Mouse (Mus musculus) layer of hippocampus, postnatal 25 days (tissue): ENCODE data around the gene Rasgef1b. TPM values are rescaled to one million over a fixed set of nuclear protein-coding genes. Genes with fewer than 3 reads are reported as not detected.

Source experiments
- DNase-seq, 2 experiments: peaks; one replicate each; pipeline ENCODE4 v3.0.0; 2022; ENCODE audit warnings: mixed read lengths in 2 of 2, low spot score in 1 of 2; ENCODE audit errors: extremely low spot score in 1 of 2
- total RNA-seq, 2 experiments: library from RNA; stranded (reverse); gene quantifications; 2 replicates each; pipeline ENCODE4 v1.2.3; 2021

Gene Rasgef1b
- total RNA-seq, 2 experiments from 2014 or later: 15.9 to 17.6 TPM

GRCm38 (mm10) chr5:99613321-99614118 is 115.3 kb downstream of the Rasgef1b start:
- no peak for DNase-seq

GRCm38 (mm10) chr5:99607602-99608001 is 121.3 kb downstream of the Rasgef1b start:
- DNase-seq: no peak

- DNase-seq: no peak
These were observed 122.6 kb downstream of the Rasgef1b start for GRCm38 (mm10) chr5:99606164-99606858.

- DNase-seq: no peak
These were observed 126.4 kb downstream of the Rasgef1b start for GRCm38 (mm10) chr5:99602244-99603023.

DNA sequence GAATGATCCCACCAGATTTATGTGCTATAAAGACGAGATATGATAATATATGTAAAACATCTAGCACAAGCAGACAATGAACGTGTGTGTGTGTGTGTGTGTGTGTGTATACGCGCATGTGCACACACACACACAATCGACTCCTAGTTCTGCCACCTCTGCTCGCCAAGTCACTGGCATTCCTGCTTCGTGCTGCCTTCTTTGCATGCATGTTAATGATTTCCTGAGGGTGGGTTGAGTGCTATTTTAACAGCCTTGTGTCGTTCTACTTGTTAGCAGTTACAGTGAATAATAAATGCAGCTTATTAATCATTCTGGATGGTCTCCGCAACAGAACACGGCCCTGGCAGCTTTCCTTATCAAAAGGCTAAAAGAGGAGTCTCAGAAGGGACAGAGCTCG is 129.5 kb downstream of the Rasgef1b start:
- DNase-seq: no peak

GRCm38 (mm10) chr5:99598470-99599110 is 130.3 kb downstream of the Rasgef1b start:
- no peak for DNase-seq

DNA sequence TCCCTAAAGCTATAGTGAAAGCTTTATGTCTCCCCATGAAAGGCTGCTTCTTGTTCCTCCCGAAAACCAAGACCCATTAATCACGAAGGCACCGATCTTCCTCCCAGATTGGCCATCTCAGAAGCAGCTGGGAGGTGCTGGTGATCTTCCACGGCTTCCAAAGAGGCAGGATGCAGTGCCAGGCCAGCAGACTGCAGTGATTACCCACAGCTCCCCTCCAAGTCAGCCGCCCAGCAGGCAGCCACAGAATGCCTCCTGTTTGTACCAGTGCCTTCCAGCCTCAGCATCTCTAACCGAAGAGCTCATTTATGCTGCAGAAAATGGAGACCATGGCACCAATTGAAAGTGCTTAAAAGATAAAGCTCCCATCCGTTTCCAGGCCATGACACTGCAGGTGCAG is 131.2 kb downstream of the Rasgef1b start:
- DNase-seq: no peak

DNA sequence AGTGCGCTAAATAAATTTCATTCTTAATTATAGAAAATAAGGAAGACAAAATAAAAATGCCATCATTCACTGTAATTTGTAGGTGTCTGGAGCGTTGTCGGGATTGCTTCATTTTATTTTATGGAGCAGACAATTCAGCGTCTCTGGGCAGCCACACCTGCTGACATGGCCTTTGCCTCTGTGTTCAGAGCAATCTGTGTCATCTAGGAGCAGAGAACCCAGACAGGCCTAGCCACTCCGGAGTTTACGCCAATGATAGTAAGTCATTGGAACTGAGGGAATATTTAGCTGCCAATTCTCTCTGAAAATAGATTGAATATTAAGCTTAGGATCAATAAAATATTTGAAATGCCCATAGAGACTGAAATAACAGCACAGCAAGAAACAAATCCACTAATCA is 137.5 kb downstream of the Rasgef1b start:
- DNase-seq: no peak

- DNase-seq: no peak
These were observed 138.3 kb downstream of the Rasgef1b start for GRCm38 (mm10) chr5:99590539-99590938.

- DNase-seq: no peak
These were observed 140.9 kb downstream of the Rasgef1b start for GRCm38 (mm10) chr5:99587994-99588393.

DNA sequence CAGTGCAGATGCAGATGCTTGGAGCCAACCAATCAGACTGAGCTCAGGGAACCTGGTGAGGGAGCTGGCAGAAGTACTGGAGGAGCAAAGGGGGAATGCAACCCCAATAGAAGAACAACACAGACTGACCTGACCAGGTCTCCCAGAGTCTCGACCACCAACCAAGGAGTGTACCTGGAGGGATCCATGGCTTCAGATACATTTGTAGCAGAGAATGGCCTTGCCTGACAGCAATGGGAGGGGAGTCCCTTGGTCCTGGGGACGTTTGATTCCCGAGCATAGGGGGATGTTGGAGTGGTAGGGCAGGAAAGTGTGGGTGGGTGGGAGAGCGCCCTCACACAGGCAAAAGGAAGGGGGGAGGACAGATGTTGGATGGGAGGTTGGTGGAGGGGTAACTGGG is 141.3 kb downstream of the Rasgef1b start:
- no peak for DNase-seq

DNA sequence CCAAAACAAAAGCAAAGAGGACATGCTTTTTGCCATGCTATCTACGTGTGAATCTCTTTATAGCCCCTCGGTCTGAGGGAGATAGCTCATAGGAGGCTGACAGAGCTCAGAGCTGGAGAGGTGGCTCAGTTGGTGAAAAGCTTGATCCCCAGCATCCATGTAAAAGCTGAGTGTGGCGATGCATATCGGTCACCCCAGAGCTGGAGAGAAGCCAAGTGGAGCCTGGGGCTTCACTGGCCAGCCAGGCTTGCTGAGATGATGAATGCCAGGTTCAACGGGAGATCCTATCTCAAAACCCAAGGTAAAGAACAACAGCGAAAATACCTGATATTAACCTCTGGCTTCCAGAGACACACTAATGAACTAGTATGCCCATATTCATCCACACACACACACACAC is 142.6 kb downstream of the Rasgef1b start:
- DNase-seq: no peak

- no peak for DNase-seq
These were observed 143.5 kb downstream of the Rasgef1b start for GRCm38 (mm10) chr5:99585166-99585898.

GRCm38 (mm10) chr5:99584266-99584665 is 144.6 kb downstream of the Rasgef1b start:
- no peak for DNase-seq

- DNase-seq: no peak
These were observed 146.8 kb downstream of the Rasgef1b start for GRCm38 (mm10) chr5:99582055-99582454.

DNA sequence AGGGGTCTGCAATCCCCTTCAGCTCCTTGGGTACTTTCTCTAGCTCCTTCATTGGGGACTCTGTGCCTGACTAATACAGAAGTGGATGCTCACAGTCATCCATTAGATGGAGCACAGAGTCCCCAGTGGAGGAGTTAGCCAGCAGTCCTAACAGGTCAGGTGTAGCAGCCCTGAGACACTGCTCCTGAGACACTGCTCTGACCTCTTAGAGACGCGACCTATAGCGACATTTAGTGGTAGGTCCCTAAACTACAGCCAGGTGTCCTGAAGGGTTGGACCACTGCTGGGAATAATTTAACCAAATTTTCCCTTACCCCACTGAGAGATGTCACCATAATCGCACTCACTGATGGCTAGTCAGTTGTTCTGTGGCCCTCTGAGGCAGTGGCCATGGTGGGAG is 150.2 kb downstream of the Rasgef1b start:
- no peak for DNase-seq

DNA sequence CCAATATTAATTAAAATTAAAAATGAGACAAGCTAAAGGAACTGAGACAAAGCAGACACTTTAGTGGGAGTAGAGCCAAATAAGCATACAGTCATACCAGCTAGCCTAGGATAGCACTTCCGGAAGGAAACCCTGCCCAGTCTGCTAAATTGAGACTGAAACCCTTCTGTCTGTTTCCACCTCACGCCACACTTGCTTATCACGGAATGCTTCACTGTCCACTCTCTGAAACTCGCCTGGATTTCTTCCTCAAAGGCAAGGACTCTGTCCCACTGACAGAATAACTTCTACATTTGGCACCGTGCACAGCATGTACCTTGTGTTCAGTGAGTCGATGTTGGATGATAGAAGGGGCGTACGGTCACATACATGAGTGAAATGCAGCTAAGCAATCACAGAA is 153.0 kb downstream of the Rasgef1b start:
- no peak for DNase-seq

- DNase-seq: no peak
These were observed 164.2 kb downstream of the Rasgef1b start for GRCm38 (mm10) chr5:99564501-99565323.

- no peak for DNase-seq
These were observed 166.8 kb downstream of the Rasgef1b start for GRCm38 (mm10) chr5:99562096-99562495.
